Mouse (Mus musculus): Measurements from ENCODE around the gene Cyp19a1. TPM values are rescaled to one million over a fixed set of nuclear protein-coding genes. Genes with fewer than 3 reads are reported as not detected.

Cyp19a1 gene
- polyA plus RNA-seq (2012; rRNA removed), result 1.7 and 3.2 TPM in 2 replicates

- H3K36me3 ChIP-seq (ENCODE audit: control insufficient read depth, insufficient read depth, low read length), result peaks cover 1% of the 10 kb centered on the region; the same call in 1 of the 2 replicates
- TF ChIP-seq POLR2A (IDR thresholded peaks at IDR 0.05; ENCODE audit: control insufficient read depth, low read depth, low read length) (no peak; the same call in 1 of the 2 replicates), CTCF (IDR thresholded peaks at IDR 0.05; ENCODE audit: control insufficient read depth, insufficient read depth, insufficient replicate concordance, low read depth, low read length) (no peak)
- H3K4me1 ChIP-seq (ENCODE audit: control insufficient read depth, insufficient read depth, low read length), result no peaks in the 10 kb centered on the region; the same call in 1 of the 2 replicates
- H3K27ac ChIP-seq (ENCODE audit: control insufficient read depth, insufficient read depth, low read depth, low read length), result peak within 1 kb of the TSS; percentile 32; the same call in 1 of the 2 replicates
- H3K4me3 ChIP-seq (ENCODE audit: control insufficient read depth, low read depth, low read length), result peak within 1 kb of the TSS; percentile 62
- H3K27me3 ChIP-seq (ENCODE audit: control insufficient read depth, insufficient read depth, low read length), result no peaks in the 10 kb centered on the region
Observed at GRCm38 (mm10) chr9:54268010-54268409, at the start of gene Cyp19a1. Gene Cyp19a1 (minus strand): TSS chr9:54268110.

- TF ChIP-seq POLR2A (IDR thresholded peaks at IDR 0.05; ENCODE audit: control insufficient read depth, low read depth, low read length), result no peak
- TF ChIP-seq CTCF (IDR thresholded peaks at IDR 0.05; ENCODE audit: control insufficient read depth, insufficient read depth, insufficient replicate concordance, low read depth, low read length), result no peak
- Histone ChIP-seq H3K4me1 (ENCODE audit: control insufficient read depth, insufficient read depth, low read length) (no peaks in the 10 kb centered on the region), H3K4me3 (ENCODE audit: control insufficient read depth, low read depth, low read length) (no peak overlapping the region), H3K36me3 (ENCODE audit: control insufficient read depth, insufficient read depth, low read length) (no peaks in the 10 kb centered on the region), H3K27me3 (ENCODE audit: control insufficient read depth, insufficient read depth, low read length) (no peaks in the 10 kb centered on the region), H3K27ac (ENCODE audit: control insufficient read depth, insufficient read depth, low read depth, low read length) (no peak overlapping the region)
Observed at GRCm38 (mm10) chr9:54316363-54316762, 48.5 kb upstream of the Cyp19a1 start.

DNA sequence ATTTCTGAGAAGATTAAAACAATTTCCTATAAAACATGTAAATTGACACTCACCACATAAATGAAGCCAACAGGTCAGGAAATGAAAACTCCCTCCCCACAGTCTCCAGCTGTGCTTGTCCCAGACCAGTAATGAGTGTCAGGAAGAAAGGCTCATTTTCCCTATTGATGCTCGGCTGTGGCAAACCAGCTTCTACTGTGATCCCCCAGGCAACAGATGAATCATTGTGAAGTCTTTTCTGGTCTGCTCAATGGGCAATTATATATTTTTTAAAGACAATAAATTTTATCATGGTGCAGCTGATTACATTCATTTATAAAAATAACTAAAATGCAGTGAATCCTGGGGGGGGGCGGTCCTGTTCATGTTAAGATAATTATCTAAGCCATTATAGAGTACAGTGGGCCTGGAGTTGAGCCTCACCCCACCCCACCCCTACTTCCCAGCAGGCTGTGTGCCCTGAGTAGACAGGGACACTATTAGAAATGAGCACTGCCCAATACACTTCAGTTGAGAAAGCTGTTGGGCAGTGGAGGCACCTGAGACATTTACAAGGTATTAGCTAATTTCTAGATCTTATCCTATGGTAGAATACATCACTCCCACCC is 40.9 kb upstream of the Cyp19a1 start:
- Histone ChIP-seq H3K27ac (ENCODE audit: control insufficient read depth, insufficient read depth, low read depth, low read length) (no peak overlapping the region), H3K27me3 (ENCODE audit: control insufficient read depth, insufficient read depth, low read length) (no peaks in the 10 kb centered on the region), H3K4me3 (ENCODE audit: control insufficient read depth, low read depth, low read length) (no peak overlapping the region), H3K36me3 (ENCODE audit: control insufficient read depth, insufficient read depth, low read length) (no peaks in the 10 kb centered on the region), H3K4me1 (ENCODE audit: control insufficient read depth, insufficient read depth, low read length) (no peaks in the 10 kb centered on the region)
- TF ChIP-seq CTCF (IDR thresholded peaks at IDR 0.05; ENCODE audit: control insufficient read depth, insufficient read depth, insufficient replicate concordance, low read depth, low read length) (no peak), POLR2A (IDR thresholded peaks at IDR 0.05; ENCODE audit: control insufficient read depth, low read depth, low read length) (no peak)

GRCm38 (mm10) chr9:54308209-54308608 is 40.3 kb upstream of the Cyp19a1 start:
- H3K36me3 ChIP-seq (ENCODE audit: control insufficient read depth, insufficient read depth, low read length), result no peaks in the 10 kb centered on the region
- TF ChIP-seq POLR2A (IDR thresholded peaks at IDR 0.05; ENCODE audit: control insufficient read depth, low read depth, low read length) (no peak), CTCF (IDR thresholded peaks at IDR 0.05; ENCODE audit: control insufficient read depth, insufficient read depth, insufficient replicate concordance, low read depth, low read length) (no peak)
- H3K27me3 ChIP-seq (ENCODE audit: control insufficient read depth, insufficient read depth, low read length), result no peaks in the 10 kb centered on the region
- H3K27ac ChIP-seq (ENCODE audit: control insufficient read depth, insufficient read depth, low read depth, low read length), result no peak overlapping the region
- no peaks in the 10 kb centered on the region for H3K4me1 ChIP-seq (ENCODE audit: control insufficient read depth, insufficient read depth, low read length)
- H3K4me3 ChIP-seq (ENCODE audit: control insufficient read depth, low read depth, low read length), result no peak overlapping the region

DNA sequence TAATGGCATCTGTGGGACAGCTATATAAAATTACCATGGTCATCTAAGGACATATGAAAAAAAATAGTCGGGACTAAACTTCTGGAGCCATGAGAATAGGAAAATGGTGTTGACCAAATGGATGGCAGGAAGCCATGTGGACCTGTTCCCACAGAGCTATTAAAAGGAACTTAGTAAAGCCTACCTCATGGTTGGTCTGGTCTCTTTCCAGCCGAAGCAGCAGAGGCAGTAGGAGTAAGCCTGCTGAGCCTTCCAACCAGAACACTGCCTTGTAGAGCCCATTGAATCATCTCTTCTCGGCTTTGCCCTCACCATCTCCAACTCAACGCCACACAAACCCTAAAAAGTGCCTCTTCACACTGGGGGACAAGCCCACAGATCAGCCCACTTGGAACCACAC is 33.3 kb upstream of the Cyp19a1 start:
- Histone ChIP-seq H3K4me3 (ENCODE audit: control insufficient read depth, low read depth, low read length) (no peak overlapping the region), H3K36me3 (ENCODE audit: control insufficient read depth, insufficient read depth, low read length) (no peaks in the 10 kb centered on the region), H3K27me3 (ENCODE audit: control insufficient read depth, insufficient read depth, low read length) (no peaks in the 10 kb centered on the region), H3K27ac (ENCODE audit: control insufficient read depth, insufficient read depth, low read depth, low read length) (no peak overlapping the region), H3K4me1 (ENCODE audit: control insufficient read depth, insufficient read depth, low read length) (no peaks in the 10 kb centered on the region)
- TF ChIP-seq POLR2A (IDR thresholded peaks at IDR 0.05; ENCODE audit: control insufficient read depth, low read depth, low read length), result no peak
- no peak for TF ChIP-seq CTCF (IDR thresholded peaks at IDR 0.05; ENCODE audit: control insufficient read depth, insufficient read depth, insufficient replicate concordance, low read depth, low read length)

- H3K27ac ChIP-seq (ENCODE audit: control insufficient read depth, insufficient read depth, low read depth, low read length), result no peak overlapping the region
- H3K4me1 ChIP-seq (ENCODE audit: control insufficient read depth, insufficient read depth, low read length), result no peaks in the 10 kb centered on the region
- TF ChIP-seq CTCF (IDR thresholded peaks at IDR 0.05; ENCODE audit: control insufficient read depth, insufficient read depth, insufficient replicate concordance, low read depth, low read length) (no peak), POLR2A (IDR thresholded peaks at IDR 0.05; ENCODE audit: control insufficient read depth, low read depth, low read length) (no peak)
- H3K4me3 ChIP-seq (ENCODE audit: control insufficient read depth, low read depth, low read length), result no peak overlapping the region
- no peaks in the 10 kb centered on the region for H3K27me3 ChIP-seq (ENCODE audit: control insufficient read depth, insufficient read depth, low read length)
- H3K36me3 ChIP-seq (ENCODE audit: control insufficient read depth, insufficient read depth, low read length), result no peaks in the 10 kb centered on the region
Observed at GRCm38 (mm10) chr9:54299792-54300191, 31.9 kb upstream of the Cyp19a1 start.

DNA sequence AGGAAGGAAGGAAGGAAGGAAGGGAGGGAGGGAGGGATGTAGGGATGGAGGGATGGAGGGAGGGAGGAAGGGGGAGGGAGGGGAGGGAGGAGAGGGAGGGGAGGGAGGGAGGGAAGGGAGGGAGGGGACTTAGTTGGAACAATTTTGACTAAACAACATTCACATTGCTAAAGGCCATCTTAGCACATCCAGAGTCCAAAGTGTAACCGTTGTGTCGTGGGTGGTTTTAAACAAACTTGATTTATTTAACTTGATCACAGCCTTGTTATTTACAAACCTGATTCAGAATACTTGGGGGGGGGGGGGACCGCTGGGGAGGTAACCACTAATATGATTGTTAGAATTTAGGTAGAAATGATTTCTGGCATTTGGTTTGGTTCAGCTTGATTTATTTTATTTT is 31.5 kb upstream of the Cyp19a1 start:
- Histone ChIP-seq H3K4me3 (ENCODE audit: control insufficient read depth, low read depth, low read length) (no peak overlapping the region), H3K27ac (ENCODE audit: control insufficient read depth, insufficient read depth, low read depth, low read length) (no peak overlapping the region), H3K27me3 (ENCODE audit: control insufficient read depth, insufficient read depth, low read length) (no peaks in the 10 kb centered on the region), H3K4me1 (ENCODE audit: control insufficient read depth, insufficient read depth, low read length) (no peaks in the 10 kb centered on the region), H3K36me3 (ENCODE audit: control insufficient read depth, insufficient read depth, low read length) (no peaks in the 10 kb centered on the region)
- TF ChIP-seq CTCF (IDR thresholded peaks at IDR 0.05; ENCODE audit: control insufficient read depth, insufficient read depth, insufficient replicate concordance, low read depth, low read length) (no peak), POLR2A (IDR thresholded peaks at IDR 0.05; ENCODE audit: control insufficient read depth, low read depth, low read length) (no peak)

All from testis, adult 2 months (tissue).